Mouse (Mus musculus) naive thymus-derived CD4-positive, alpha-beta T cell, adult 2 months (primary cell): Measurements from ENCODE around the gene Dspp.

Source experiments
- DNase-seq: peaks from one replicate; pipeline ENCODE4 v3.0.0-alpha.2; 2011; ENCODE audit warnings: low read depth

The Dspp gene

GRCm38 (mm10) chr5:104170412-104170811 is at the start of gene Dspp:
Gene Dspp (plus strand): TSS chr5:104170712.
- no peak for DNase-seq

GRCm38 (mm10) chr5:104124016-104124658 is 46.4 kb upstream of the Dspp start:
- DNase-seq: no peak

DNA sequence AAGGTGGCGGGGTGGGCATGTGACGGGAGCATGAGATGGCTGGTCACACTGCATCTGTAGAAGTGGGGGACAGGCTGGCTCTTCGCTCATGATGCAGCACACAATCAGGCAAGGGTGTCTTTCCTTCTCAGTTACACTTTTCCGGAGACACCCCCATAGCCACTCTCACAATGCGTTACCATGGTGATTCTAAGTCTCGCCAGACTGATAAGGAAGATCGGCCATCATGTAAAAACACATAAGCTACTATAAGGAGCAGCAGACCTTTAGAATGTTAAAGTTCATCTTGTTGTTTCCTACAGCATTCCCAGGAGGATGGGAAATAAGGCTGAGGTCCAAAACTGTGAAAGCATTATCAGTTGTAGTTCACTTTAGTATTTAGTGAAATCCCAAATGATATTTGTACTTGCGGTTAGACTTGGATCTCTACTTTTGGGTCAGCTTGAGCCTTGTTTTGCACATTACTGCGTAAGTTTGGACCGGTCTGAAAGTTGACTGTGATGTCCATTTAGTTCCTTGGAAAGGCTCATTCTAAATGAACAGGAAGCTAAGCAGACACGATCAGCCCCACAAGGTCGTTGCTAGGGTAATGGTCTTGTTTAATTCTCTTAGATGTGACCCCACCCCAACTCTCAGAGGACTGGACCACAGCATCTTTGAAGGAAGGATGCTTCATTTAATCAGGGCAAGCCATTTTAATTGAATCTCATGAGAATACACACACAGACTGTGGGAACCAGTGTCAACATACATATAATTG is 43.8 kb upstream of the Dspp start:
- DNase-seq: no peak

DNA sequence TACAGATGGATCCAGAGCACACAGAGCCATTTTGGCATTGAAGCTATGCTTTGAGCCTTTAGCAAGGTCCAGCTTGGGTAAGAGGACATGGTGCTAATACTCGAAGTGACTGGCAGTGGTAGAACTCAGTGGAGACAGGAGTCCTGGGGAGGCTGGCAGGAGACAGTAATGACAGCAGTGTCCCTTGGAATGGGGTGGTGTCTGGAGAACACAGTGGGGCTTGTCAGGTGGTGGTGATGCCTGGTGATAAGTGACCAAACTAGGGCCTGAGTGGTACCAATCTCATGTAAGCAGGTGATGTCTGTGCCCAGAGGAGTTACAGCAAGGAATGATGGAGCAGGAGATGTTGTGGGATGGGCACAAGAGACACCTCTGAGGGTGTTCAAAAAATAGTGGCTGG is 43.2 kb upstream of the Dspp start:
- no peak for DNase-seq

DNA sequence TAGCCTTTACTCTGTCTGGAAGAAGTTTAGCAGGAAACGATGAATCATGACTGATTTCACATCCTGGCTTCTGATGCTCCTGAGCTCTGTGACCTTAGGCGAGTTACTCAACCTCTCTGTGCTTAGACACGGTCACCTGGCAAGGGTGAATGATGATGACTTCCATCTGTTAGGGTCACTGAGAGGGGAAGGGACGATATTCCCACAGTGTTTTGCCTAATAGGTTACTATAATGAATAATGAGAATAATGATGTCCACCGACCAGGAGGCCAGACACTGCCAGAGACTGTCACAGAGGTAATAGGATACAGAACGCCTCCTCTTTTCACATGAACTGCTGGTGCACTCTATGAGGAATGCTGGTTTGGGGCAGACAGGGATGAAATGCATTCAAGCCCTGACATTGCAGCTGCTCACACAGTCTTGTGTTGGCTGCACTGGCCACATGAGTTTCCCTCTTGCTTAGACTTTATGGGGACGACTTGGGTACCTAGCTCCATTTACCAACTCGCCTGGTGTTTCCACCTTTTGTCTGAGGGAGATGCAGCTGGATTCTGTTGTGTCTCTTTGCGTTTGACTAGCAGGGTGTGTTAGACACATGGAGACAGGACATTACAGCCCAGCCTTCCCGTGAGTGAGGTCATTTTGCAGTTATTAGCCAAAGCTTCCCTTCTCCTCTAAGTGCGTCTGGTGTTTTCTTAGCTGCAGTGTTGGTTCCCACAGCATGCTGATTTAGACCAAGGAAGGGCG is 42.1 kb upstream of the Dspp start:
- no peak for DNase-seq

GRCm38 (mm10) chr5:104130891-104131290 is 39.6 kb upstream of the Dspp start:
- DNase-seq: no peak

DNA sequence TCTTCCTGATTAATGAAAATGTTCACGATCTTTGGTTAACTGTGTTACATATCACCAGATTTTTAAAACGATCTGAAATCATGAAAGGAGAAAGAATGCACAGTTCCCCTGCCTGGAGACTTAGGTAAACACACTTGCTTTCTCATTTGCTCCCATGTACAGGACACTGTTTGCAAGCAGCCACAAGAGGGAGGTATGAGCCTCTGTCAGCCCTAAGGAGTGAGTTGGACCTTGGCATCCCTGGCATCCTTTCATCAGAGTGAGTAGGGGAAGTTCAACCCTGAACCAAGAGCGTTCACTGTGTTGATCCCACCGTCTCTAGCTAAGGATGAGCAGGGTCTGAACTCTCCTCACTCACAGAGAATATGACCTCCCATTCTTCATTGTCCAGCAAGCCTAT is 39.0 kb upstream of the Dspp start:
- DNase-seq: no peak

- no peak for DNase-seq
Observed at GRCm38 (mm10) chr5:104133752-104134151, 36.8 kb upstream of the Dspp start.

GRCm38 (mm10) chr5:104137920-104138541 is 32.5 kb upstream of the Dspp start:
- no peak for DNase-seq

DNA sequence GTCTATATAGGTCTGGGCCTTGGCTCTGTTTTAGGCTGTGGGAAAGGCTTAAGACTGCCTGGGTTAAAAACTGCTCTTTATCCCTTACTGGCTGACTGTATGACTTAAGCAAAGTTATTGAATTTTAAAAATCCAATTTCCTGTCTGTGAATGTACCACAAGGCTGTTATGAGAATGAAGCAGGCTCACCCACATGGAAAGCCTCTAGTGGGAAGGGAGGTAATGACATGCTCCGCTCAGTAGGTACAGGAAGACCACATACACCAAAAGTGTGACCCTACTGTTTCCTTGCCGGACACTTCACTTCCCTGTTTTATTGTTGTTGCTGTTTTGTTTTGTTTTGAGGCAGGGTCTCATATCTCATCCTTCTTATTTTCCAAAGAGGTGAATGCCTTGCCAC is 29.4 kb upstream of the Dspp start:
- DNase-seq: no peak

GRCm38 (mm10) chr5:104144057-104144456 is 26.5 kb upstream of the Dspp start:
- no peak for DNase-seq

DNA sequence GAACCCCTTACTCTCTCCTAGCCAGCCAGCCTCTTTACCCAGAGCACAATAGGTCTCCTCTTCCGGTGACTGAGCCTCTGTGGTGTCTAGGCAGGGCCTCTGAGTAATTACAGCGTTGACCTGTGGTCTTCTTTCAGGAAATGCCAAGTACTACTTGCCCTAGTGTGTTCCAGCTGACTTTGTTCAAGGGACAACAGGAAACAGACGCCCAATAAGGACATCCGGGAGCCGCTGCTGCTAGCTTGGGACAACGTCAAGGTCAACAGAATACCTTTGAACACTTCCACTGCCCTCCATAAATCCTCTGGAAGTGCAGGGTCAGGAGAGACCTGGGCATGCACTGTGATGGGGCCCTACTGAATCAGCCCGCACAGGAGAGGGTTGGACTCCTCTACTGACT is 21.2 kb upstream of the Dspp start:
- DNase-seq: no peak

- no peak for DNase-seq
Observed at GRCm38 (mm10) chr5:104150196-104150595, 20.3 kb upstream of the Dspp start.

DNA sequence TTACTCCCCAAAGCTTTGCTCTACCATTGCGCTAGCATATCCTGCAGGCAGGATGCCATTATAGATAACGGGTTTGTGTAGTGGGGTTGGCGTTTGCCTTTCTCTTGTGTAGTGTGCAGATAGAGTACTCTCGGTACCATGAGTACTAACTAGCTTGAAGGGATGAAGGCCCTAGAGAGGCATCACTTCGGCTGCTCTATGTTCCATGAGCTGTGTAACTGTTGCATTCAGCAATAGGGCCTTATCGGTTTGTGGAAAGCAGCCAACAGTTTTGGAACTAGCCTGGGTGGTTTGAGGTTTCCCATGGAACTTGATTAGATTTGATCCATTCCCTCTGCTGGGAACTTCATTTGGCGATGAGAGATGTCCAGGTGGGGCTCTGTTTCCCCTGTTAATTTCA is 12.8 kb upstream of the Dspp start:
- DNase-seq: no peak

- no peak for DNase-seq
Observed at GRCm38 (mm10) chr5:104158332-104159052, 12.0 kb upstream of the Dspp start.

DNA sequence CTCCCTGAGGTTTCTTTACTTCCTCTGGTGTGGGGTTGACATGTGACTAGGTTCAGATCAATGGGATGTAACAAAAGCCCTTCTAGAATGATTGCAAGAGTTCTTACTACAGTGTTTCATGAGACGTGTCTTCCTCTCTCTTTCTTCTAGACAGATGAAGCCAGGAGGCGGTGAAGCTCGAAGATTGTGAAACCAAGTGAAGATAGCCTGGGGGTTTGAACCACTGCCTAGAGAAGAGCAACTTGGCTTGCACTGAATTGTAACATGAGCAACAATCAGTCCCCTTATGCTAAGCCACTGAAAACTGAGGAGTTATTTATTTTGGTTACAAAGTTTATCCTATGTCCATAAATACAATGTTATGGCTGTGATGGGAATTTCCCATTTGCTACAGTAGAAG is 9.9 kb upstream of the Dspp start:
- DNase-seq: no peak

GRCm38 (mm10) chr5:104161390-104161789 is 9.1 kb upstream of the Dspp start:
- no peak for DNase-seq

DNA sequence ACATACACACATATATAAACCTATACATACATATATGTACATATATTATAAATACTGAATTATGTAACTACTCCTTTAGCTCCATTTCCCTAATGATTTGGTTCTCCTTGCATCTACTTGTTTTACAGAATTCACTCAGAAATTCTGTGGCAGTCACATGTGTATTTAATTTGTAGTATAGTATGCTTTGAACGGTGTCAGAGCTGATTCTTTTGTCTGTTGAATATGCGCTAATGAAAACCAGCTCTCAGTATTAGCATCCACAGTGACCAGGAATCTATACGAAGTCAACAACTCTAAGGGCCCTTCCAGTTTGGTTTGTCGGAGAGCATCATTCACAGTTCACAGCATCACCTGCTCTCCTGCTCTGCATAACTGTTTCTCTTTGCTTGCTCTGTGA is 7.0 kb upstream of the Dspp start:
- no peak for DNase-seq

GRCm38 (mm10) chr5:104173094-104173493 is 2.6 kb downstream of the Dspp start:
- DNase-seq: no peak

GRCm38 (mm10) chr5:104183743-104184142 is 13.2 kb downstream of the Dspp start:
- DNase-seq: no peak

DNA sequence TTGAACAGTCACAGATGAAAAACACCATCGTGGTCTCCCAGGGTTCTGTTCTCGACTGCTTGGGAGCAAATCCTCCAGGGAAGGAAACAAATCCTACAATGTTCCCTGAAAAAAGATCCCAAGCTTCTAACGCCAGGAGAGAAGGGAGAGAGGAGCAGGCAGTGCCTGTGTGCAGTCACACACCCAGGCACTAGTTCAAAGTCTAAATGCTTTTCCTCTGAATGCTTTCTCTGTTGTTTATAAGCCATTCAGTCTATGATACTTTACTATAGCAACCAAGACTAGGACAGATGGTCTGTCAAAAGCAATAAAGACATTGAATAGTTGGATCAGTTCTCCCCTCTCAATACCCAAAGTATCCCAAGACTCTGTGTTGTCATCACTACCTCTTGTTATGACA is 16.8 kb downstream of the Dspp start:
- DNase-seq: no peak

- DNase-seq: no peak
Observed at GRCm38 (mm10) chr5:104195086-104195485, 24.6 kb downstream of the Dspp start.
